Mouse (Mus musculus) c-Kit-positive CD71-negative TER-119-negative erythroid progenitor cells, embryonic 14.5 days (primary cell): ENCODE measurements at regions not wholly inside any gene's neighbourhood (a gene's known extent, or its start where the extent isn't known, plus 50 kb on each side); places are given as distances from the start of the nearest gene placed in this dataset.

Experiments used
- DNase-seq: peaks from one replicate; pipeline ENCODE4 v3.0.0-alpha.2; 2013; ENCODE audit warnings: low read depth

GRCm38 (mm10) chr14:106669281-106669680 is 563.3 kb downstream of the Trim52 start:
- DNase-seq: no peak

GRCm38 (mm10) chr14:106677970-106678369 is 572.0 kb downstream of the Trim52 start:
- no peak for DNase-seq

GRCm38 (mm10) chr14:106681193-106681592 is 575.2 kb downstream of the Trim52 start:
- peak; percentile 6 for DNase-seq

GRCm38 (mm10) chr14:106687361-106687760 is 581.4 kb downstream of the Trim52 start:
- DNase-seq: no peak

- DNase-seq: no peak
Observed at GRCm38 (mm10) chr14:106714020-106714419, 608.0 kb downstream of the Trim52 start.

GRCm38 (mm10) chr14:106733825-106734224 is 627.8 kb downstream of the Trim52 start:
- DNase-seq: no peak

GRCm38 (mm10) chr14:106740857-106741256 is 634.9 kb downstream of the Trim52 start:
- DNase-seq: no peak

GRCm38 (mm10) chr14:106760150-106760549 is 654.2 kb downstream of the Trim52 start:
- no peak for DNase-seq

- DNase-seq: no peak
Observed at GRCm38 (mm10) chr14:106763089-106763605, 657.1 kb downstream of the Trim52 start.

- no peak for DNase-seq
Observed at GRCm38 (mm10) chr14:106765884-106766467, 660.0 kb downstream of the Trim52 start.
